Mouse (Mus musculus) ES-Bruce4 (cell line): ENCODE data around the gene Zbtb34.

Source experiments
- CTCF ChIP-seq: IDR thresholded peaks from one replicate; pipeline ENCODE4 v1.8.1; 2011; ENCODE audit warnings: low read depth, low read length
- EP300 ChIP-seq: IDR thresholded peaks from 2 replicates; pipeline ENCODE4 v1.6.1; 2011; ENCODE audit warnings: low read depth, low read length; ENCODE audit not compliant: insufficient read depth
- POLR2A ChIP-seq: IDR thresholded peaks from one replicate; pipeline ENCODE4 v1.8.1; 2011; ENCODE audit warnings: low read length; ENCODE audit not compliant: insufficient read depth

DNA sequence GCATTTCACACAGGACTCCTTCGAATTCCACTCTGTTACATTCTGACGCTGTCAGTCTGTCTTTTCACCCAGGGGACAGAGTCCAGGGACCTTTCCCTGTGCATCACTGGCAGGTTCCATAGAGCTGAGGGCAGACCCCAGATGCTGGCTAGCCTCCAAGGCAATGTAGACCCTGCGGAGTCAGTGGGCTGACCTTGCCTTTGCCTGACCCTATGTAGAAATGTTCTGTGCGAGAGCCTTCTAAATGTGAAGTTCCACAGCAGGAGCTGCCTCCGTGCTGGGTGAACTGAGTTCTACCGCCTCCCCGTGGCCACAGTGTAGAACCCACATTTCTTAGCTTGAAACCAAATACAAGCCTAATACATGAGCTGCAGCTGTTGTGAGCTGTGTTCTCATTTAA, 28.9 kb downstream of the Zbtb34 start:
- TF ChIP-seq CTCF = peak; percentile 88
- no peak for TF ChIP-seq POLR2A
- TF ChIP-seq EP300 = no peak
